ENCODE assay signal across 8 mouse cellular contexts in genomic region chr3:89177242-89178106, GRCm38 (mm10). TPM values are rescaled to one million over a fixed set of nuclear protein-coding genes. Genes with fewer than 3 reads are reported as not detected.
DNase-seq lines count a peak whose midpoint lies in the region; ATAC-seq lines count a peak whose summit lies in the region.

TSS of gene Scamp3 (plus strand) at chr3:89177473.

- peaks cover 8% of the 10 kb centered on the region; the same call in 1 of the 2 replicates for H3K4me1 ChIP-seq in hindbrain, embryonic 11.5 days (replicated peaks; ENCODE audit: control insufficient read depth, insufficient read depth, low read length)

- H3K9ac ChIP-seq in hindbrain, embryonic 11.5 days (ENCODE audit: low read depth, low read length) = peak within 1 kb of the TSS; percentile 84

- peak within 1 kb of the TSS; percentile 86 for H3K4me2 ChIP-seq in hindbrain, embryonic 11.5 days (replicated peaks; ENCODE audit: low read depth, low read length)

- H3K9me3 ChIP-seq in hindbrain, embryonic 11.5 days (ENCODE audit: control insufficient read depth, low read length) = no peaks in the 10 kb centered on the region

- WGBS in hindbrain, embryonic 11.5 days = under 1% methylated on average over 43 of the region's 43 CpGs

- H3K4me3 ChIP-seq in hindbrain, embryonic 11.5 days (ENCODE audit: low read depth, low read length) = peak within 1 kb of the TSS; percentile 82

- ATAC-seq in hindbrain, embryonic 11.5 days (ENCODE audit: low FRiP score) = peak; percentile 94

- peak within 1 kb of the TSS; percentile 62 for H3K27ac ChIP-seq in hindbrain, embryonic 11.5 days (ENCODE audit: low read depth, low read length)

- H3K27me3 ChIP-seq in hindbrain, embryonic 11.5 days (ENCODE audit: control insufficient read depth, insufficient read depth, low read length) = no peaks in the 10 kb centered on the region

- peaks cover 34% of the 10 kb centered on the region for H3K36me3 ChIP-seq in hindbrain, embryonic 11.5 days (ENCODE audit: control insufficient read depth, insufficient read depth, low read length)

- DNase-seq in Muller cell, postnatal 12 days (ENCODE audit: inconsistent ontology term) = peak; percentile 99
- peak; percentile 94 for DNase-seq in cerebellum, adult 9-11 months
- DNase-seq in frontal cortex, adult 2 months (ENCODE audit: extremely low spot score in 1 of 2, low spot score in 1 of 2) = peak; percentile 93
- peak; percentile 95 for DNase-seq in hindbrain, embryonic 11.5 days (ENCODE audit: low spot score)
- peak; percentile 77 to 86 for DNase-seq in layer of hippocampus, postnatal 10 days (ENCODE audit: low spot score in 2 of 2)
- peak; percentile 89 for DNase-seq in lung, postnatal 10 days
- DNase-seq in ovary, postnatal 36 days (ENCODE audit: low spot score) = peak; percentile 82
- DNase-seq in thymus, postnatal 25 days = peak; percentile 77

RNA-seq across cellular contexts. Expression of gene Scamp3, which starts in this region (rescaled TPM):
- polyA plus RNA-seq in frontal cortex, adult 2 months (2012; rRNA removed) = 95.7 and 97.7 TPM in 2 replicates
- polyA plus RNA-seq in hindbrain, embryonic 11.5 days (2014; fragmentation: Nextera tagmentation; extraction: Ambion mirVana) = 85.9 and 90.4 TPM in 2 replicates
- total RNA-seq in layer of hippocampus, postnatal 10 days (2021) = 10 to 100 TPM; 79.4 to 79.6 TPM

Comparison
In these comparisons a context has a peak if more than half of its experiments do, and no peak if none do; other contexts are left out.
1. Peak in every context shown above with its lines: DNase-seq, ATAC-seq, H3K4me3 ChIP-seq and H3K27ac ChIP-seq.